Mouse (Mus musculus) cerebellum, postnatal 14 days (tissue): ENCODE results near the gene Kcnab3.

Experiments used
- DNase-seq, 2 experiments: peaks; one replicate each; pipeline ENCODE4 v3.0.0; 2021; ENCODE audit warnings: mixed read lengths in 2 of 2

Gene Kcnab3

DNA sequence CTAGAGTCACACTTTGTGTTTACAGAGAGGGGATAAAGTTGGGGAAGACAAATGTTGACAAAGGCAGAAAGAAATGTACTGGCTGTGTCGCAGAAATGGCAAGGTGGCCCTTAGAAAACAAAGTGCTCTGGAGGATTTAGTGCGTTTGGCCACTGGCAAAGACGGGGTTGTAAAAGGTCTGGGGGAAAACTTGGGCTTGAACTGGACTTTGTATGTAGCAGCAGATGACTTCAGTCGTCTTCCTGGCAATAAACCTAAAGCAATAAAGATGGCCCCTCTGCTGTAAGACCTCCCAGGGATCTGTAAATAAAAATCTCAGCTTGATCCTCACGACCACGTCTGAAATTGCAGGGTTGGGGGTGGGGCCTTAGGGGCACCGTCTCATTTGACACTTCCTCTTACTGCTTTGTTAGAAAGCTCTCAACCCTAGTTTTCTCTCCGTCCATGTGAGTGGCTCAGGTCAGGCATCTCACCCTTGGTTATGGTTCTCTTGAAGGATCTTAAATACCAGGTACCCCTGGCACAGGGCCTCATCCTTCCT, 6.7 kb downstream of the Kcnab3 start:
- DNase-seq, result no peak

- no peak for DNase-seq
Observed at GRCm38 (mm10) chr11:69333922-69334321, 7.9 kb downstream of the Kcnab3 start.

- DNase-seq, result no peak
Observed at GRCm38 (mm10) chr11:69334796-69335195, 8.7 kb downstream of the Kcnab3 start.

DNA sequence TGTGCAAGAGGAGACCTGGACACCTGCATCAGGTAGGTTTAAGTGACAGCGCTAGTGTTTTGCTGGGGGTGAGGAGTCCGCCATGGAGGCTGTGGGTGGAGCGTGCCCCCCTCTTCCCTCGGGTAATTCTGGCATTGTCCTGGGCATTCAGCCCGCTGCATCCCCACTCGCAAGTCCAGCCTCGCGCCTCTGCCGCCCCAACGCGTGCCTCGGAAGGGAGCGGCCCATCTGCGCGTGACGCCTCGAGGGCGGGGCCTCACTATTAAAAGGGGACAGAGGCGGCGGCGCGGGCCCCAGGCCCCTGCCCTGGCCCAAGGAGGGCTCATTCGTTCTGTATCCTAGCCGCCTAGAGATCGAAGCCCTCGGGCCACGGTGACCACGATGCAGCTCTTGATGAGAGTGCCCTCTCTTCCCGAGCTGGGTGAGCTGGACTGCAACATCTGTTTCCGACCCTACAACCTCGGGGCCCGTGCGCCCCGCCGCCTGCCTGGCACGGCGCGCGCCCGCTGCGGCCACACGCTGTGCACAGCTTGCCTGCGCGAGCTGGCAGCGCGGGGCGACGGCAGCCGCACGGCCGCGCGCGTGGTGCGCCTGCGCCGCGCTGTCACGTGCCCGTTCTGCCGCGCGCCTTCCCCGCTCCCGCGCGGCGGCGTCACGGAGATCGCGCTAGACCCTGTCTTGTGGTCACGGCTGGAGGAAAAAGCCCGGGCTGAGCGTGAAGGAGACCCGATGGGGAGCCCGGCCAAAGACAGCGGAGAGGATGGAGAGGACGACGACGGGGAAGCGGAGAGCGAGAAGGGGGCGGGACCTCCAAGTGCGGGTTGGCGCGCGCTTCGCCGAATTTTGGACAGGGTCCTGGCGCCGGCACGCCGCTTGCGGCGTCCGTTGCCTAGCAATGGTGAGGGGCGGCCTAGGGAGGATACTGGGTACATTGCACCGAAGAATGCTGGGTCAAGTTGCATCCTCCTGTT, 14.4 kb downstream of the Kcnab3 start, which contains the start of gene Rnf227:
Rnf227 (plus strand) TSS at position 301 of the 971 bp plus-strand sequence.
- DNase-seq, result peak; percentile 84 to 86

DNA sequence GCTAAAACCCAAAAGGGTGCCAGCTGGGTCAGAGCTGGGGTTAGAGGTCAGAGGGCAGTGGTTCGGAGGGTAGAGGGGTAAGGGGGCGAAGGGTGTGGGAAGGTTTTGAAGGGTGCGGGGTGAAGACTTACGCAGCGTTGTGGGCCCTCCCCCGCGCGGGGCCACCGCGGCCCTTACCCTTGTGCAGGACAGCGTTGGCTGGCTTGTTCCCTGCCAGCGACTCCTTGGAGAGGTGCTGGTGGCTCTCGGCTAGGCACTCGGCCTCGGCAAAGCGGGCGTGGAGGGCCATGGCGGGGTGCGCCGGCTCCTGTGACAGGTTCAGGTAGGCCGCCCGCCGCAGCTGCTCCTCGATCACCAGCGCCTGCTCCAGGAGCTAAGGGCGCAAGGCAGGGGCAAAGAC, 20.4 kb downstream of the Kcnab3 start:
- DNase-seq, result no peak

GRCm38 (mm10) chr11:69356544-69356943, 30.5 kb downstream of the Kcnab3 start:
- no peak for DNase-seq

- no peak for DNase-seq
Observed at GRCm38 (mm10) chr11:69357690-69358089, 31.6 kb downstream of the Kcnab3 start.

DNA sequence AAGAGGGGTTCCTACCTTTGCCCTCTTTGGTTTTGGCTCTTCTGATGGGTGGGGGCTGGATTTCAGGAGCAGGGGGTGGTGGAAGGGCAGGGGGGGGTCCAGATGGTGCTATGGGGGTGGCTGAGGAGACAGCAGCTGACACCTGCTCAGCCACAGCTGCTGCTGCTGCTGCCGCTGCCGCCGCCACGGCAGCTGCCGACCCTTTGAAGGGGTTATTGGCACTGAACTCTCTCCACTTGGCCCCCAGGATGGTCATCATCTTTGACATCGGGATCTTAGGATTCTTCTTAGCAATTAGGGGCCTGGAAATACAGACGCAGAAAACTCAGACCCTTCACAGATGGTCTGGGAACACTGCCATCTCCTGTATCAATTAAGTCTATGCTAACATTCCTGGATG, 36.0 kb downstream of the Kcnab3 start:
- DNase-seq, result no peak

DNA sequence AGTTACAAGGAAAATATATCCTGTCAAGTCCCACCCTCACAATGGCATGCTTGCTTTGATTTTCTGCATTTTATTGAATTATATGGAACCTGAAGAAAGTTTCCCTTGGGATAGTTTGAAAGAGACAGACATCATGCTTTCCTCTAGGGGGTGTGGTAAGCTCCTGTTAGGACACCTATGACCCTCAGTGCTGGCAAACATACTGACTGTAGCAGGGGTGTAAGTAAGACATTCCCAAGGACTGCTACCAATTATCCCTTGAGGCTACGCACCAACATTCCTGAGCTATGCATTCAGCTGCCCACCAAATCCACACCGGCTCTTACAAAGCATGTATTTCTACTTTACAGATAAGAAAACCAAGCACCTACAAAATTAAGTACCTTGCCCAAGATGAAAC, 36.4 kb downstream of the Kcnab3 start:
- DNase-seq, result no peak

GRCm38 (mm10) chr11:69364376-69364775, 38.3 kb downstream of the Kcnab3 start:
- no peak for DNase-seq

GRCm38 (mm10) chr11:69364910-69365309, 38.9 kb downstream of the Kcnab3 start:
- peak; percentile 95 to 98 for DNase-seq

DNA sequence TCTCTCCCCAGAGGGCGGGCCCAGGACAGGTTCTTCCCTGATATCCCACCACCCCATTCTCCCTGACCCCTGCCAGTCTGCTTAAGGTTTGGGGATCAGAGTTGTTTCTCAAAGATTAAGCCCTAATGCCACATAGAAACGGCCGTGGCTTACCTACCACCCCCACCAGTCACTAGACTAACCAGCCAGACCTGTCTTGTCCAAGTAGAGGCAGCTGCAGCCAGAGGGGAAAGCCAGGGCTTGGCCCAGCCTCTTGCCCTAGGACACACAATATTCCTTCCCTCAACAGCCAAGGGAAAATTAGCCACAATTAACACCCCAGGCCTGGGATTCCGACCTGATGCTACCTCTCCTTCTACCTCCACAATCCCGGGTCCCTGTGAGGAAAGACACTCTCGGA, 39.7 kb downstream of the Kcnab3 start:
- no peak for DNase-seq

DNA sequence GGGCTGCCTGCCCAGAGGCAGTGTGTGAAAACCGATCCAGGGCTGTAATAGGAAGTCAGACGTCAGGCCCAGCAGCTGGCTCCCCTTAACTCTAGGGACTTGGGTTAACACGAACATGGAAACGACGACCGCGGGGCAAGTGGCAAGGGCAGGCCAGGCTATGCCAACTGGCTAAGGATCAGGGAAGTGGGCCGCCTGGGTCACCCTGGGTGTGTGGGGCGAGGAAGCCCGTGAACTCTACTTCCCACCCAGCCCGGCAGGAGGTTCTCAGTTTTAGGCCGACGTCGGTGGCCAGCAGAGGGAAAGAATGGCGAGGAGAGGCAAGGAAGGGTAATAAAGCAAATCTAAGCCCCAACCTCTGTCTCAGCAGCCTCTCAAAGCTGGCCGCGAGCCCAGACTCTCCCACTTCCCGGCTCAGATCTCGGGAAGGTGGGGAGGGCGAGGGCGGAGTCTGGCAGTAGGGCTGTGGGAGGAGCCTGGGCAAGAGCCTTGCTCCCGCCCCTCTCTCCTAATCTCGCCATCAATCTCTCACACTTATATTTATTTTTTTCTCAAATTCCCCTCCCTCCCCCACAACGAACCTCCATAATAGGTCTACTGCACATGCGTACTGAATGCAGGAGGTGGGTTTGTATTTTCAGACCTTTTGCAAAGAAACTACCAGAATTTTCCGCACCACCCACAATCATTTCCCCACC, 40.2 kb downstream of the Kcnab3 start:
- DNase-seq, result peak; percentile 94 to 97

- DNase-seq, result peak in 1 of 2 experiments; percentile 37
Observed at GRCm38 (mm10) chr11:69366855-69367615, 41.0 kb downstream of the Kcnab3 start.

GRCm38 (mm10) chr11:69367616-69368355, 41.7 kb downstream of the Kcnab3 start:
- DNase-seq, result peak in 1 of 2 experiments; percentile 43

GRCm38 (mm10) chr11:69368356-69369214, 42.5 kb downstream of the Kcnab3 start:
- DNase-seq, result peak; percentile 70

DNA sequence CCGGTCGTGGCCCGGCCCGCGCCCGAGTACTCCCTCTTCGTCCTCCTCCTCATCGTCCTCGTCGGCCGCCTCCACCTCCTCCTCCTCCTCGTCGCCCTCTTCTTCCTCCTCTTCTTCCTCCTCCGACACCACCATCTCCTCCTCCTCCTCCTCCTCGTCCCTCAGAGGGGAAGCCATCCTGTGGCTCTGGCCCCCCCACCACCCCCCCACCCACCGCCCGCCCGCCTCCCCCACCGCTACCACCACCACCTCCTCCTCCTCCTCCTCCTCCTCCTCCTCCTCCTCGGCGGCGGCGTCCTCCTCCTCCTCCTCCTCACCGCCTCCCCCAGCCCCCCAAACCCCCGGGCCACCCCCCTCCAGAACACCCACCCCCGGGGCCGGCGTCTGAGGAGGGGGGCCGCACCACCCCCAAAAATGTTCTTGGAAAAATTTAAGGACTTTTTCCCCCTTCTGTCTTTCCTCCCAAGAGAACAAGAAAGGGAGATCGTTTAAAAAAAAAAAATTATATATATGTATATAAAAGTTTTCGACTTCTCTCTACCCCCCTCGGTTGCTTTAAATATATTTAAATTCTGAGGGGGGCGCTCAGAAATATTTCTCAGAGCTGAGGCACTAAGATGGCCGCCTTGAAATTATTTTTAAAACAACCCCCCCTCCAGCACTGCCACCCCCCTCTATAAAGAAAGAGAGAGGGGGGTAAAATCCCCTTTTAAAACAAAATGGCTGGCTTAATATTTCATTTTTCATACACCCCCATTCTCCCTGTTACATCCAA, 43.3 kb downstream of the Kcnab3 start, which contains the start of gene Chd3:
Chd3 (minus strand) TSS at position 192 of the 775 bp plus-strand sequence.
- DNase-seq, result peak in 1 of 2 experiments; percentile 56

DNA sequence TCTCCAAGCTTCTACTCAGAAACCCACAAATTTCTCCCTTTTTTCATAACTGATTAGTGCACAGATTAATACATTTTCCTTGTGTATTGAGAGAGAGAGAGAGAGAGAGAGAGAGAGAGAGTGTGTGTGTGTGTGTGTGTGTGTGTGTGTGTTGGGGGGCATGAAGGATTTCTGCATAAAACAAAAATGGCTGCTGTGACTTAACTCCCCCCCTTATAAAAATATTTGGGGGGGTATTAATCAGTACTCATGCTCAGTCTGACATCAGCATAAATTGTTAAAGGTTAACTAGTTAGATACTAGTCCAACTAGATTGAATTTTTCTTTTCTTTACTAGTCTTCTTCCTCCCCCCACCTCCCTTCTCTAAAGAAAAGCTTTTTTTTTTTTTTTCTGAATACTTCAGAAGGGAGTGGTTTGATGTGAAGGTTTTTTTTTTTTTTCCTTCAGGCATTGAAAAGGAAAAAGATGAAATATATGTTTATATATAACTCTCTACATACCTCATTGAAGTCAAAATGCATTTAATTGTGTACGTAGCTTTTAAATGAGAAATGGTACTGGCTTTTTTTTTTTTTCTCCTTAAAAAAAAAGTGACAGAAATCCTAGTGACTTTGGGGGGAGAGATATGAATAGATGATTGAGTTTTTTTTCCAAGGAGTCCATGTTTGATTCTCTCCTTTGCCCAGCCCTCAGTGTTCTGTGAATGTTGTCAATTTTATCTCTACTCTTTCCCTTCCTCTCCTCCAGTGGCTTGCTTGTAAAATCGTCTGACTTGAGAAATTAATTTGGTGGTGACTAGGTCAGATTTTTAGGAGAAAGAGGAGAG, 44.1 kb downstream of the Kcnab3 start:
- DNase-seq, result no peak

- no peak for DNase-seq
Observed at GRCm38 (mm10) chr11:69370817-69371215, 44.8 kb downstream of the Kcnab3 start.
